Mouse (Mus musculus) lung, postnatal 0 days (tissue): ENCODE measurements around the gene Fgf15. TPM values are rescaled to one million over a fixed set of nuclear protein-coding genes. Genes with fewer than 3 reads are reported as not detected.

ENCODE experiments used
- ATAC-seq: fragments of 200-750 bp; cut with Nextera tagmentation; 2 replicates; pipeline ENCODE4 v1.8.0; 2017; ENCODE audit warnings: moderate library complexity
- DNase-seq: peaks from one replicate; pipeline ENCODE4 v3.0.0-alpha.2; 2016; ENCODE audit warnings: low spot score
- H3K27ac ChIP-seq: fragments of 300-500 bp; sonication (generic); 2 replicates; pipeline ENCODE4 v1.5.1; 2014; ENCODE audit warnings: antibody characterized with exemption, mild to moderate bottlenecking, low read length, mixed read lengths
- H3K27me3 ChIP-seq: fragments of 300-500 bp; sonication (generic); replicated peaks from 2 replicates; pipeline ENCODE4 v1.6.1; 2014; ENCODE audit warnings: low read length, mixed read lengths; ENCODE audit not compliant: insufficient read depth
- H3K36me3 ChIP-seq: fragments of 300-500 bp; sonication (generic); 2 replicates; pipeline ENCODE4 v1.6.1; 2014; ENCODE audit warnings: low read length, mixed read lengths; ENCODE audit not compliant: insufficient read depth
- H3K4me1 ChIP-seq: fragments of 300-500 bp; sonication (generic); 2 replicates; pipeline ENCODE4 v1.6.1; 2014; ENCODE audit warnings: antibody characterized with exemption, low read depth, low read length, mixed read lengths; ENCODE audit not compliant: insufficient read depth
- H3K4me2 ChIP-seq: fragments of 300-500 bp; sonication (generic); replicated peaks from 2 replicates; pipeline ENCODE4 v1.6.1; 2014; ENCODE audit warnings: low read depth, mild to moderate bottlenecking, low read length, moderate library complexity, mixed read lengths
- H3K4me3 ChIP-seq: fragments of 300-500 bp; sonication (generic); 2 replicates; pipeline ENCODE4 v1.5.1; 2014; ENCODE audit warnings: low read depth, low read length
- H3K9ac ChIP-seq: fragments of 300-500 bp; sonication (generic); replicated peaks from 2 replicates; pipeline ENCODE4 v1.6.1; 2014; ENCODE audit warnings: low read depth, mild to moderate bottlenecking
- H3K9me3 ChIP-seq: fragments of 300-500 bp; sonication (generic); 2 replicates; pipeline ENCODE4 v1.6.1; 2016; ENCODE audit warnings: low read length, mixed read lengths
- CTCF ChIP-seq: IDR thresholded peaks from 2 replicates; pipeline ENCODE4 v1.5.1; 2016; ENCODE audit warnings: antibody characterized with exemption, mild to moderate bottlenecking
- EP300 ChIP-seq: IDR thresholded peaks from 2 replicates; pipeline ENCODE4 v1.6.1; 2016; ENCODE audit warnings: antibody characterized with exemption, mild to moderate bottlenecking, control low read depth
- WGBS: fragments of 180-500 bp; shearing (Covaris S2); extraction: QIAGEN DNeasy Blood & Tissue Kit; methylation state at CpG from one replicate; pipeline ENCODE4 v1.1.7; 2014; 5-methylcytosine and 5-hydroxymethylcytosine counted together
- polyA plus RNA-seq: library from polyadenylated mRNA; unstranded; fragments of >200 nt; fragmentation: Nextera tagmentation; extraction: Ambion mirVana; gene quantifications from 2 replicates; pipeline ENCODE4 v1.2.1, GENCODE M21; 2015

The Fgf15 gene
- polyA plus RNA-seq, 1 experiment from 2014 or later: not detected

DNA sequence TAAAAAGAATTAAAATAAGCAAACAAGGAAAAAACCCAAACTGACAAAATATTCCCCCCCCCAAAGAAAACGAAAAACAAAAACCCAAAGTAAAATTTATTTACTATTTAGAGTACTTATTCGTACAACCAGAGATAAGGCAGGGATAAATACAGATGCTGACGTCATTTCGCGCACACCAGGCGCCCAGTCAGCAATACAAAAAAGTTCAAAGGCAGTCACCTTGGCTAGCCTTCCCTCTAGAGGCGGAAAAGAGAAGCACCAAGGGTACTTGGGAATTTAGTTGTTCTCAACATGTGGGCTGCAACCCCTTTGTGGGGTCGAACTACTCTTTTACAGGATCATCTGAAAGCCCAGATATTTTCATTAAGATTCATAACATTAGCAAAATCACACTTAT, 11.5 kb downstream of the Fgf15 start:
- no peak overlapping the region for H3K4me2 ChIP-seq
- ATAC-seq (no peak), DNase-seq (peak; percentile 52)
- no peak overlapping the region for H3K4me3 ChIP-seq
- WGBS: 7% methylated on average over 8 of the region's 8 CpGs
- TF ChIP-seq CTCF (peak; percentile 50), EP300 (no peak)
- H3K27ac ChIP-seq: no peak overlapping the region
- H3K4me1 ChIP-seq: no peaks in the 10 kb centered on the region
- H3K36me3 ChIP-seq: no peaks in the 10 kb centered on the region
- no peaks in the 10 kb centered on the region for H3K9me3 ChIP-seq
- no peak overlapping the region for H3K9ac ChIP-seq
- no peaks in the 10 kb centered on the region for H3K27me3 ChIP-seq

DNA sequence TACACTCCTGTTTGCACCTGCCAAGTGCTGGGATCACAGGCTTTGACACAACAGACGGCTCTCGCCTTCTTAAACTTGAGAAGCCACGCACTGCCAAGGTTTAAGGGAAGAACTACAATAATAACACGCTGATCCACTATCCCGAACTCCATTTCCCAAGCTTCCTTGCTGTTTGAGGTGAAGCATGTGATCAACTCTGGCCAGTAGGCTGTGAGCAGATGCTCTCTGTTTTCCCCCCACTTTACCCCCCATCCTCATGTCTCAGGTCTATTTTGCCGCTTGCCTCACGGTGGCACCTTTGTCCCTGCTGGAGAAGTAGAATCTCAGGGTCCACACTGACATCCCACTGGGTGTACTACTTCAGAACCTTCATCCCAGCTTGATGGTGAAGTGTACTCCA, 12.4 kb downstream of the Fgf15 start:
- TF ChIP-seq CTCF (no peak), EP300 (no peak)
- H3K36me3 ChIP-seq: no peaks in the 10 kb centered on the region
- no peak overlapping the region for H3K27ac ChIP-seq
- ATAC-seq (peak; percentile 26; the same call in 1 of the 2 replicates), DNase-seq (no peak)
- no peaks in the 10 kb centered on the region for H3K9me3 ChIP-seq
- H3K27me3 ChIP-seq: no peaks in the 10 kb centered on the region
- 19% methylated on average over 7 of the region's 7 CpGs for WGBS
- no peak overlapping the region for H3K4me2 ChIP-seq
- no peak overlapping the region for H3K9ac ChIP-seq
- no peak overlapping the region for H3K4me3 ChIP-seq
- H3K4me1 ChIP-seq: no peaks in the 10 kb centered on the region

DNA sequence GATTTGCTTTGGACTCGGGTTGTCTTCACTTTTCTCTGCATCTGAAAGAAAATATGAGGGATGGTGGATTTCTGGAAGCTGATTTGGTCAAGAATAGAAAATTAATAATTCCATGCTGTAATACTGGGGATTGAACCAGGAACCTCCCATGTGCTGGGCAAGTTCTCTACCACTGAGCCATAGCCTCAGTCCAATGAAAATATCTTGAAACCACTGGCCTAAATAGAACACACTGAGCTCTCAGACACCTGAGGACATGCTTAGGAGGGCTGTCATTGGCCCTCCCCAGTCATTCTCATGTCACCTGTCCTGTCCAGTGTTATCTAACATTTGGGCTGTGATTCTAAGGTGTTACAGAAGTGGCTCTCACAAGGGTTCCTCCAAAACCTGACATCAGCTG, 14.8 kb downstream of the Fgf15 start:
- H3K4me2 ChIP-seq: no peak overlapping the region
- no peak overlapping the region for H3K4me3 ChIP-seq
- no peak for DNase-seq
- H3K27me3 ChIP-seq: no peaks in the 10 kb centered on the region
- H3K36me3 ChIP-seq: no peaks in the 10 kb centered on the region
- H3K4me1 ChIP-seq: no peaks in the 10 kb centered on the region; the same call in 1 of the 2 replicates
- 87% methylated on average over 1 of the region's 1 CpGs for WGBS
- ATAC-seq: no peak
- no peak overlapping the region for H3K9ac ChIP-seq
- H3K9me3 ChIP-seq: no peaks in the 10 kb centered on the region
- no peak overlapping the region for H3K27ac ChIP-seq
- TF ChIP-seq CTCF (no peak), EP300 (no peak)

DNA sequence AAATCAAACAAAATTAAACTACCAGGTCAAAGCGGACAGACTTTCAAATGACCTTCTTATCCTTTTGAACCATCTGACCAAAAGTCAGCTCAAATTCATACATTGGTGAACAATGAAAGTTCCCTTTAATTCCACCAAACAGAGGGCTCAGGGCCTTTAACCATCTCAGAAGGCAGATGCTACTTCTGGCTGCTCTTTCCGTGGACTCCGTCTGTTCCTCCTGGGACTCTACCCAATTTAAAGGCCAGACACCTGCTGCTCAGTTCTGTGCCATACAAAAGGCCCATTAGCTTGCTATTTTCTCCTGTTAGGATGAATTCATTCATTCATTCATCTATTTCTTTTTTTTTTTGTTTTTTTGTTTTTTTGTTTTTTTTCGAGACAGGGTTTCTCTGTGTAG, 16.6 kb downstream of the Fgf15 start:
- ATAC-seq: no peak
- Histone ChIP-seq H3K4me2 (no peak overlapping the region), H3K36me3 (no peaks in the 10 kb centered on the region), H3K4me3 (no peak overlapping the region), H3K4me1 (no peaks in the 10 kb centered on the region; the same call in 1 of the 2 replicates), H3K9ac (no peak overlapping the region), H3K27me3 (no peaks in the 10 kb centered on the region), H3K9me3 (no peaks in the 10 kb centered on the region), H3K27ac (no peak overlapping the region)
- no peak for TF ChIP-seq EP300
- WGBS: 82% methylated on average over 4 of the region's 4 CpGs
- DNase-seq: no peak

DNA sequence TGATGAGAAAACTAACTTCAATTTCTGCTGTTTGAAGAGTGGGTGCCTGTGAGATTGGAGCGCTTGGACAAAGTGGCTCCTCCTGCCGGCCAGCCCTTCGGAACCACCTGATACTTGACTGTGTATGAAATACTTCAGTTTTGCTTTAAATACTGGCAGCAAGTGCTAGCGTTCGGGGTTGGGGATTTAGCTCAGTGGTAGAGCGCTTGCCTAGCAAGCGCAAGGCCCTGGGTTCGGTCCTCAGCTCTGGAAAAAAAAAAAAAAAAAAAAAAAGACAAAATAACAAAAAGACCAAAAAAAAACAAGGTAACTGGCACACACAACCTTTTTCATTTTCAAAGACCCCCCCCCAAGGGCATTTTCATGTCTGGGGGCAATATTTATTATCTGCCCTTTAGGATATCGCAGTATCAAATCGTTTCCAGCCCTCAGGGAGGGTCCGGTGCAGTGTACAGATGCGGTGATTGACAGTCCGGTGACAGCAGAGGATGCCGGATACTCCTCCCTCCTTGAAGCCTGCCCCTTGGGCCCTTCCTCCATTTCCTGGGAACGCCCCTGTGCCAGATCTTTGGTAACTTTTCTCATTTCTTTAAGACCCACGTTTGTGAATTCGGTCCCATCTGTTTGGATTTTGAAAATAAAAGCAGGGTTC, 18.1 kb downstream of the Fgf15 start:
- 5% methylated on average over 17 of the region's 17 CpGs for WGBS
- TF ChIP-seq CTCF: peak; percentile 47
- TF ChIP-seq EP300: peak; percentile 50
- Histone ChIP-seq H3K36me3 (peaks cover 3% of the 10 kb centered on the region), H3K9me3 (no peaks in the 10 kb centered on the region), H3K4me3 (peak overlapping the region; percentile 64), H3K9ac (peak overlapping the region; percentile 72), H3K4me2 (peak overlapping the region; percentile 76), H3K27me3 (no peaks in the 10 kb centered on the region), H3K27ac (peak overlapping the region; percentile 16; the same call in 1 of the 2 replicates), H3K4me1 (no peaks in the 10 kb centered on the region; the same call in 1 of the 2 replicates)
- ATAC-seq: peak; percentile 91
- peak; percentile 92 for DNase-seq

DNA sequence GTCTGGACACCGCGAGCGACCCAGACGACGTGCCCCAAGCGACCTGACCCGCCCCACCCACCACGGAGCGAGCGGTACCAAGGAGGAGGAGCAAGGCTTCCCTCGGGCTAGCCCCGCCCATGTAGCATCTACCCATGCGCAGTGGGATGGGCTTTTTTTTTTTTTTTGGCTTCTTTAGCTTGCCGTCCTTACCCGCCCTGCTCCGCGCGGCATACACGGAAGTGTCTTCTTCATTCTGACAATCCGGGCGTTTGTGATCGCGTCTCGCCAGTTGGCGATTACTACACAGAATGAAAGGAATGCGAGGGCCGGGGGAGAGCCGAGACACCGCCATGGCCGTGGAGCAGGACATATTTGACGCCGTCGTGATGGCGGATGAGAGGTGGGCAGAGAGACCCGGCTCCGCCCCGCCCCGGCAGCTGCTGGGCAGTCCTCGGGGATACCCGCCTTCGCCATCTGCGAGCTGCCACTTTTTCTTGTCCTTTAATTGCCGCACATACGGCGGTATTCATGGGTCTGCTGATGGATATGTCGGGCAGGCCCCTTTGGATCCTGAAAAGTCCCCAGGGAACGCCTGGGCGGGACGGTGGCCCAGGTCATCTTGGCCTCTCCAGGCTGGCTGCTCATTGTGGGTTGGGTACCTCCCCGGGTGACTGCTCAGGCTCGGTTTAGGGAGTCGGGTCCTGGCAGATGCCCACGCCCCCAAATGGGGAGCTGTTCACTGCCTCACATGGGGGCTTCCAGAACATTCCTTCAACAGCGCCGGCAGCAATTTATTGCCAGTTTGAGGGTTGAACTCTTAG, 18.8 kb downstream of the Fgf15 start, which contains the start of gene LTO1:
Gene LTO1, plus strand, starts transcription at position 153 of the 803 bp plus-strand sequence.
- Histone ChIP-seq H3K27ac (peak within 1 kb of the TSS; percentile 16; the same call in 1 of the 2 replicates), H3K9ac (peak within 1 kb of the TSS; percentile 72), H3K9me3 (no peaks in the 10 kb centered on the region), H3K27me3 (no peaks in the 10 kb centered on the region), H3K4me2 (peak within 1 kb of the TSS; percentile 76), H3K4me1 (no peaks in the 10 kb centered on the region; the same call in 1 of the 2 replicates), H3K4me3 (peak within 1 kb of the TSS; percentile 64), H3K36me3 (peaks cover 10% of the 10 kb centered on the region)
- peak; percentile 97 for ATAC-seq
- TF ChIP-seq EP300 (no peak; the same call in none of the 2 replicates), CTCF (no peak)
- under 1% methylated on average over 55 of the region's 55 CpGs for WGBS
- DNase-seq: peak; percentile 94
